Mouse (Mus musculus): ENCODE measurements around the gene Fsip1. TPM values are rescaled to one million over a fixed set of nuclear protein-coding genes. Genes with fewer than 3 reads are reported as not detected.

Fsip1 gene
- total and polyA plus RNA-seq, 3 experiments, result 0.17 to 0.49 (median 0.47) TPM

DNA sequence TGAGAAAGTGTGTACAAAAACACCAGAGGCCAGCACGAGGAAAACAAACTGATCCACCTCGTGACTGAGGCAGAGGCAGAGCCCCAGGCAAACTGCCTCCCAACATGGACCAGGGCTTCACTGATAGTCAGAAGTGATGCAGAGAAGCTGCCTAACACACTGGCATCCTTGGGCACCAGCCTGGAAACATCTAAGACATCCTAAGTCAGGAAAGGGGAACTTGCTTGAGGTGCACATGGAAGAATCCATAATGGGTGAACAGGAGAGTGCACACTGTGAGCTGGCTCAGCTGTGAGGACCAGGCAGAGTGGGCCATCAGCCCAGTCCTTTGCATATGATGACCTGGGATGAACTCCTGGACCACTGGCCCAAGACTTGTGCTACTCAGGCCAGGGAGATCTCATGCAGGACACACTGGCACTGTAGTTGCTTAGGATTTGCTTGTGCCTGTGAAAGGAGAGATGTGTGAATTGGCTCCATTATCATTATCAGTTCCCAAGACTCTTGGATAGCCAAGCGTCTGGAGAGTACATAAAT is 139.9 kb downstream of the Fsip1 start:
- Histone ChIP-seq H3K4me2 (ENCODE audit: insufficient read depth, low read depth, poor library complexity, severe bottlenecking) (no peak overlapping the region), H3K4me3 (replicated peaks in 1 of 3; ENCODE audit: low read depth in 2 of 3, low read length in 2 of 3, poor library complexity in 1 of 3) (no peak overlapping the region), H3K4me1 (ENCODE audit: control insufficient read depth in 1 of 2, insufficient read depth in 2 of 2) (no peaks in the 10 kb centered on the region), H3K36me3 (replicated peaks in 1 of 2; ENCODE audit: control insufficient read depth in 1 of 2, insufficient read depth in 1 of 2, low read length in 1 of 2) (no peaks in the 10 kb centered on the region), H3K9ac (ENCODE audit: insufficient read depth, low read depth) (no peak overlapping the region), H3K79me2 (replicated peaks; ENCODE audit: control insufficient read depth, extremely low read depth, insufficient read depth, poor library complexity, severe bottlenecking) (no peaks in the 10 kb centered on the region), H3K9me3 (replicated peaks; ENCODE audit: low read length) (peaks cover 5% of the 10 kb centered on the region), H3K27me3 (replicated peaks) (no peaks in the 10 kb centered on the region), H3K27ac (ENCODE audit: insufficient read depth, low read depth) (no peak overlapping the region)
- in situ Hi-C loops (cut with MboI; ENCODE audit: low pct_ligation_motif_present, low pct_unique_long_range_greater_than_20kb, low sequenced_read_pairs) (loop anchor here (25.0 kb wide), 1 partner anchor 580 kb away; no protein-coding TSS in a partner anchor), dilution Hi-C loops (cut with MboI; ENCODE audit: extremely low pct_ligation_motif_present, extremely low pct_unique_long_range_greater_than_20kb, low sequenced_read_pairs) (no loop called here)
- no peak for TF ChIP-seq CTCF (conservative IDR thresholded peaks at IDR 0.05 in 1 of 2, IDR thresholded peaks at IDR 0.05 in 1 of 2; ENCODE audit: low read depth in 2 of 2, low read length in 2 of 2)
- TF ChIP-seq BHLHE40 (IDR thresholded peaks at IDR 0.05; ENCODE audit: low read depth, low read length), result no peak
- TF ChIP-seq POLR2A (IDR thresholded peaks at IDR 0.05; ENCODE audit: low read depth, low read length), result no peak
- TF ChIP-seq PAX5 (IDR thresholded peaks at IDR 0.05; ENCODE audit: low read length), result no peak
- no peak for TF ChIP-seq POLR2AphosphoS2 (IDR thresholded peaks at IDR 0.05; ENCODE audit: low read depth, low read length)
- no peak for TF ChIP-seq ZMIZ1 (IDR thresholded peaks at IDR 0.05; ENCODE audit: low read depth, low read length)
- no peak for TF ChIP-seq ETS1 (conservative IDR thresholded peaks at IDR 0.05; ENCODE audit: low read depth, low read length)
- no peak for TF ChIP-seq USF1 (IDR thresholded peaks at IDR 0.05; ENCODE audit: low read depth, low read length)
- no peak for TF ChIP-seq CHD2 (IDR thresholded peaks at IDR 0.05; ENCODE audit: low read length)
- no peak for TF ChIP-seq SIN3A (IDR thresholded peaks at IDR 0.05; ENCODE audit: low read length)
- TF ChIP-seq TBP (conservative IDR thresholded peaks at IDR 0.05; ENCODE audit: low read depth, low read length), result no peak
- no peak for TF ChIP-seq USF2 (conservative IDR thresholded peaks at IDR 0.05; ENCODE audit: low read depth, low read length)
- TF ChIP-seq MEF2A (IDR thresholded peaks at IDR 0.05; ENCODE audit: borderline replicate concordance, low read depth, low read length), result no peak
- TF ChIP-seq JUN (IDR thresholded peaks at IDR 0.05; ENCODE audit: insufficient read depth, low read depth, low read length), result no peak
- no peak for TF ChIP-seq EP300 (IDR thresholded peaks at IDR 0.05; ENCODE audit: low read length)
- TF ChIP-seq ZNF384 (IDR thresholded peaks at IDR 0.05; ENCODE audit: low read depth, low read length), result no peak
- DNase-seq (ENCODE audit: extremely low read depth), result no peak

GRCm38 (mm10) chr2:118116180-118116579 is 140.6 kb downstream of the Fsip1 start:
- Histone ChIP-seq H3K79me2 (replicated peaks; ENCODE audit: control insufficient read depth, extremely low read depth, insufficient read depth, poor library complexity, severe bottlenecking) (no peaks in the 10 kb centered on the region), H3K27ac (ENCODE audit: insufficient read depth, low read depth) (no peak overlapping the region), H3K9me3 (replicated peaks; ENCODE audit: low read length) (peaks cover 5% of the 10 kb centered on the region), H3K36me3 (replicated peaks in 1 of 2; ENCODE audit: control insufficient read depth in 1 of 2, insufficient read depth in 1 of 2, low read length in 1 of 2) (no peaks in the 10 kb centered on the region), H3K4me3 (replicated peaks in 1 of 3; ENCODE audit: low read depth in 2 of 3, low read length in 2 of 3, poor library complexity in 1 of 3) (no peak overlapping the region), H3K9ac (ENCODE audit: insufficient read depth, low read depth) (no peak overlapping the region), H3K4me2 (ENCODE audit: insufficient read depth, low read depth, poor library complexity, severe bottlenecking) (no peak overlapping the region), H3K27me3 (replicated peaks) (no peaks in the 10 kb centered on the region), H3K4me1 (ENCODE audit: control insufficient read depth in 1 of 2, insufficient read depth in 2 of 2) (no peaks in the 10 kb centered on the region)
- no peak for DNase-seq (ENCODE audit: extremely low read depth)
- dilution Hi-C loops (cut with MboI; ENCODE audit: extremely low pct_ligation_motif_present, extremely low pct_unique_long_range_greater_than_20kb, low sequenced_read_pairs), result no loop called here
- TF ChIP-seq USF1 (IDR thresholded peaks at IDR 0.05; ENCODE audit: low read depth, low read length) (no peak), UBTF (IDR thresholded peaks at IDR 0.05; ENCODE audit: low read depth, low read length) (no peak), BHLHE40 (IDR thresholded peaks at IDR 0.05; ENCODE audit: low read depth, low read length) (no peak), TBP (conservative IDR thresholded peaks at IDR 0.05; ENCODE audit: low read depth, low read length) (no peak), CTCF (conservative IDR thresholded peaks at IDR 0.05 in 1 of 2, IDR thresholded peaks at IDR 0.05 in 1 of 2; ENCODE audit: low read depth in 2 of 2, low read length in 2 of 2) (no peak), JUN (IDR thresholded peaks at IDR 0.05; ENCODE audit: insufficient read depth, low read depth, low read length) (no peak), EP300 (IDR thresholded peaks at IDR 0.05; ENCODE audit: low read length) (no peak), MAX (IDR thresholded peaks at IDR 0.05; ENCODE audit: low read length) (no peak), CHD2 (IDR thresholded peaks at IDR 0.05; ENCODE audit: low read length) (no peak), POLR2A (IDR thresholded peaks at IDR 0.05; ENCODE audit: low read depth, low read length) (no peak), IRF4 (IDR thresholded peaks at IDR 0.05; ENCODE audit: low read depth, low read length) (no peak), USF2 (conservative IDR thresholded peaks at IDR 0.05; ENCODE audit: low read depth, low read length) (no peak), ZNF384 (IDR thresholded peaks at IDR 0.05; ENCODE audit: low read depth, low read length) (no peak), POLR2AphosphoS2 (IDR thresholded peaks at IDR 0.05; ENCODE audit: low read depth, low read length) (no peak), MXI1 (IDR thresholded peaks at IDR 0.05; ENCODE audit: low read depth, low read length) (no peak), RAD21 (IDR thresholded peaks at IDR 0.05; ENCODE audit: low read depth, low read length) (no peak)
- in situ Hi-C loops (cut with MboI; ENCODE audit: low pct_ligation_motif_present, low pct_unique_long_range_greater_than_20kb, low sequenced_read_pairs), result loop anchor here (25.0 kb wide), 1 partner anchor 579 kb away; no protein-coding TSS in a partner anchor

Measured in CH12.LX (cell line).